Mouse (Mus musculus) neural tube, embryonic 14.5 days (tissue): ENCODE data around the gene Zfp618. TPM values are rescaled to one million over a fixed set of nuclear protein-coding genes. Genes with fewer than 3 reads are reported as not detected.
A peak's percentile ranks its signal among the peaks of the same experiment; 100 is the strongest.

Experiments
- ATAC-seq: fragments of 200-750 bp; cut with Nextera tagmentation; 2 replicates; pipeline ENCODE4 v1.8.0; 2017; ENCODE audit warnings: low read depth, mild to moderate bottlenecking, moderate TSS enrichment, moderate library complexity
- H3K27ac ChIP-seq: fragments of 300-500 bp; sonication (generic); 2 replicates; pipeline ENCODE4 v1.5.1; 2014; ENCODE audit warnings: low read depth, mild to moderate bottlenecking, control low read depth, low read length, moderate library complexity, mixed read lengths
- H3K27me3 ChIP-seq: fragments of 300-500 bp; sonication (generic); 2 replicates; pipeline ENCODE4 v1.6.1; 2014; ENCODE audit warnings: low read length; ENCODE audit not compliant: control insufficient read depth, insufficient read depth
- H3K36me3 ChIP-seq: fragments of 300-500 bp; sonication (generic); 2 replicates; pipeline ENCODE4 v1.6.1; 2014; ENCODE audit warnings: low read length, mixed read lengths; ENCODE audit not compliant: control insufficient read depth, insufficient read depth
- H3K4me1 ChIP-seq: fragments of 300-500 bp; sonication (generic); 2 replicates; pipeline ENCODE4 v1.6.1; 2014; ENCODE audit warnings: low read length; ENCODE audit not compliant: control insufficient read depth, insufficient read depth
- H3K4me2 ChIP-seq: fragments of 300-500 bp; sonication (generic); 2 replicates; pipeline ENCODE4 v1.6.1; 2014; ENCODE audit warnings: mild to moderate bottlenecking, low read depth, low read length, control low read depth
- H3K4me3 ChIP-seq: fragments of 300-500 bp; sonication (generic); 2 replicates; pipeline ENCODE4 v1.5.1; 2014; ENCODE audit warnings: low read depth, low read length, control low read depth, mixed read lengths
- H3K9ac ChIP-seq: fragments of 300-500 bp; sonication (generic); replicated peaks from 2 replicates; pipeline ENCODE4 v1.6.1; 2014; ENCODE audit warnings: low read depth, mild to moderate bottlenecking, control low read depth, low read length, mixed read lengths
- H3K9me3 ChIP-seq: fragments of 300-500 bp; sonication (generic); 2 replicates; pipeline ENCODE4 v1.6.1; 2016; ENCODE audit warnings: low read length; ENCODE audit not compliant: control insufficient read depth
- WGBS: fragments of 180-500 bp; shearing (Covaris S2); extraction: QIAGEN DNeasy Blood & Tissue Kit; methylation state at CpG from one replicate; pipeline ENCODE4 v1.1.7; 2014; 5-methylcytosine and 5-hydroxymethylcytosine counted together
- polyA plus RNA-seq: library from polyadenylated mRNA; unstranded; fragments of >200 nt; fragmentation: Nextera tagmentation; extraction: Ambion mirVana; gene quantifications from 2 replicates; pipeline ENCODE4 v1.2.1, GENCODE M21; 2014

Zfp618 gene
- polyA plus RNA-seq, 1 experiment from 2014 or later, result 30.2 TPM

DNA sequence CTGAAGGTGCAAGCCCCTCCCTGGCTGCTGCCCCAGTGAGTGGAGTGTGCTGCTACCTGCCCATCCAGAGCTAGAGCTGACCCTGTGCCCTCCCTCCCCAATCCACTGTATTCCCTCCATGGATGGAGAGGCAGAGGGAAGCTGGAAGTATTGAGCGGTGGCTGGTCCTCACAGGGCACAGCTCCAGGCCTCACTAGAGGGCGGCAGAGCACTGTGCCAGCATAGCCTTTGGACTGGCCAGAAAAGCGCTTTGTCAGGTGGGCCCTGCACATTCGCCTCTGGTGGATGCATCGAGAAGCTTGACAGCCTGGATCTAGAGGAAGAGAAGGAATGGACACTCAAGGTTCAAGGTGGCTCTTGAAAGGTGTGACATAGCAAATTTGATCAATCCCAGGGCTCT lies 216.2 kb downstream of the Zfp618 start:
- 9% methylated on average over 5 of the region's 5 CpGs for WGBS
- H3K9ac ChIP-seq, result no peak overlapping the region
- no peaks in the 10 kb centered on the region for H3K36me3 ChIP-seq
- H3K4me2 ChIP-seq, result no peak overlapping the region
- H3K4me1 ChIP-seq, result no peaks in the 10 kb centered on the region
- peak; percentile 92 for ATAC-seq
- no peaks in the 10 kb centered on the region for H3K9me3 ChIP-seq
- no peak overlapping the region for H3K4me3 ChIP-seq
- H3K27ac ChIP-seq, result no peak overlapping the region
- H3K27me3 ChIP-seq, result no peaks in the 10 kb centered on the region

DNA sequence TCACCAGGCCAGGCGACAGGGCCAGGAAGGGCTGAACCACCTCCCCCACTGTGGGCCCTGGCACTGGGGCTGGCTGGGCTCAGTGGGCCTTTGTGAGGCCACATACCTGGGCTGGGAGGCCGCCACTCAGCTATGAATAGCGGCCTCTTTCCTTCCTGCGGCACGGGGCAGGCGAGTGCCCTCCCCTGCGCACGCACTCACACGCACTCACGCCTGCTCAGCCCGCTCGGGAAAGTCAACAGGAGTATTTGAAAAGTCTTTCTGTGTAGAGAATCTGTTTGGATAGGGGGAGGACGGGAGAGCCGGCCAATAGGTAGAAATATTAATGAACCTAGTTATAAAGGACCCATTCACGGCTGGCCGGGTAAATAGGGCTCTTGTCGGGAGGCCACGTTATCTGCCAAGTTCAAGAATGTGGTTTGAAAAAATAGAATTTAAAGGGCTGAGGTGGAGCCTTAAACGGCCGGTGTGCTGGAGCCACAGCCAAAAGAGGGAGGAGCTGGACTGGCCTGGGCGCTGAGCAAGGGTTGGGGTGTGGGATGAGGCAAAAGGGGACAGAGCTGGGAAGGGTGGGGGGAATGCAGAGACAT lies 221.0 kb downstream of the Zfp618 start:
- no peaks in the 10 kb centered on the region for H3K4me1 ChIP-seq
- H3K27me3 ChIP-seq, result no peaks in the 10 kb centered on the region
- H3K27ac ChIP-seq, result no peak overlapping the region
- H3K4me3 ChIP-seq, result no peak overlapping the region
- H3K4me2 ChIP-seq, result no peak overlapping the region
- no peak overlapping the region for H3K9ac ChIP-seq
- ATAC-seq, result 0 out of 2 replicates have a peak, but pooled peaks have one; percentile 28
- no peaks in the 10 kb centered on the region for H3K9me3 ChIP-seq
- H3K36me3 ChIP-seq, result no peaks in the 10 kb centered on the region
- WGBS, result 50% methylated on average over 21 of the region's 21 CpGs

Other genes with a start within 250 kb of the Zfp618 start
- gene Ambp, start 189.2 kb downstream of the Zfp618 start, polyA plus RNA-seq, result 0.59 and 0.63 TPM in 2 replicates
- gene Kif12, start 206.6 kb downstream of the Zfp618 start, polyA plus RNA-seq, result 0.13 TPM in 1 of 2 replicates, not detected in the other
- gene Col27a1, start 248.4 kb downstream of the Zfp618 start, polyA plus RNA-seq, result 1.2 and 3.1 TPM in 2 replicates